ENCODE assay signal across 29 mouse cellular contexts in genomic region chr6:70986683-70987082, GRCm38 (mm10). TPM values are rescaled to one million over a fixed set of nuclear protein-coding genes. Genes with fewer than 3 reads are reported as not detected.
DNase-seq lines count a peak whose midpoint lies in the region; ATAC-seq lines count a peak whose summit lies in the region.
"Had no signal": no experiment of that assay in that cellular context is flagged by ENCODE, and none has a peak within 500 bp of the region (broad histone marks: within the 10 kb centered on the region; RNA-seq: fewer than 3 reads in every experiment).

No protein-coding gene starts in this region.

- no peaks in the 10 kb centered on the region for H3K9me3 ChIP-seq in embryonic facial prominence, embryonic 11.5 days (replicated peaks; ENCODE audit: control insufficient read depth, low read length)
- H3K9me3 ChIP-seq in embryonic facial prominence, embryonic 10.5 days = no peaks in the 10 kb centered on the region
- H3K9me3 ChIP-seq in kidney, embryonic 15.5 days (replicated peaks) = no peaks in the 10 kb centered on the region
- H3K9me3 ChIP-seq in forebrain, embryonic 13.5 days (replicated peaks) = no peaks in the 10 kb centered on the region
- H3K9me3 ChIP-seq: heart, embryonic 15.5 days; limb, embryonic 12.5 days; liver, embryonic 12.5 days; midbrain, embryonic 12.5 days; stomach, embryonic 15.5 days had no signal

- no peak overlapping the region for H3K9ac ChIP-seq in embryonic facial prominence, embryonic 11.5 days (replicated peaks; ENCODE audit: low read length)
- no peak overlapping the region for H3K9ac ChIP-seq in kidney, embryonic 15.5 days
- no peak overlapping the region for H3K9ac ChIP-seq in forebrain, embryonic 13.5 days
- H3K9ac ChIP-seq: heart, embryonic 15.5 days; limb, embryonic 12.5 days; liver, embryonic 12.5 days; midbrain, embryonic 12.5 days; stomach, embryonic 15.5 days had no signal

- 56% methylated on average over 8 of the region's 8 CpGs for WGBS in embryonic facial prominence, embryonic 11.5 days
- WGBS in embryonic facial prominence, embryonic 10.5 days = 63% methylated on average over 8 of the region's 8 CpGs
- WGBS in kidney, embryonic 15.5 days = 41% methylated on average over 8 of the region's 8 CpGs
- 9% methylated on average over 8 of the region's 8 CpGs for WGBS in forebrain, embryonic 13.5 days

- DNase-seq in embryonic facial prominence, embryonic 11.5 days (ENCODE audit: low spot score) = no peak
- no peak for DNase-seq in embryonic facial prominence, embryonic 10.5 days (ENCODE audit: low spot score)
- DNase-seq in kidney, adult 8-10 months = no peak
- DNase-seq in retina, embryonic 14.5 days (ENCODE audit: low spot score) = peak; percentile 94
- DNase-seq in thymus, postnatal 10 days (ENCODE audit: low spot score in 2 of 2) = no peak
- no peak for DNase-seq in layer of hippocampus, postnatal 10 days (ENCODE audit: low spot score in 2 of 2)
- DNase-seq: adrenal gland, postnatal 36 days; cerebellum, adult 11 months; cerebellum, postnatal 10 days; heart, postnatal 36 days; kidney, adult 18-20 months; kidney, postnatal 25 days; lung, postnatal 10 days; right cerebral cortex, adult 18-20 months; thymus, postnatal 36 days had no signal

- no peak overlapping the region for H3K27ac ChIP-seq in embryonic facial prominence, embryonic 11.5 days (replicated peaks; ENCODE audit: low read depth, low read length)
- no peak overlapping the region for H3K27ac ChIP-seq in embryonic facial prominence, embryonic 10.5 days (replicated peaks)
- no peak overlapping the region for H3K27ac ChIP-seq in kidney, embryonic 15.5 days
- no peak overlapping the region for H3K27ac ChIP-seq in forebrain, embryonic 13.5 days
- H3K27ac ChIP-seq: heart, embryonic 15.5 days; limb, embryonic 12.5 days; liver, embryonic 12.5 days; midbrain, embryonic 12.5 days; stomach, embryonic 15.5 days had no signal

- no peaks in the 10 kb centered on the region for H3K36me3 ChIP-seq in embryonic facial prominence, embryonic 11.5 days (replicated peaks; ENCODE audit: control insufficient read depth, insufficient read depth, low read depth, low read length)
- no peaks in the 10 kb centered on the region for H3K36me3 ChIP-seq in embryonic facial prominence, embryonic 10.5 days (replicated peaks)
- no peaks in the 10 kb centered on the region for H3K36me3 ChIP-seq in kidney, embryonic 15.5 days
- no peaks in the 10 kb centered on the region for H3K36me3 ChIP-seq in forebrain, embryonic 13.5 days (ENCODE audit: poor library complexity, severe bottlenecking)
- H3K36me3 ChIP-seq: heart, embryonic 15.5 days; limb, embryonic 12.5 days; liver, embryonic 12.5 days; midbrain, embryonic 12.5 days; stomach, embryonic 15.5 days had no signal

- H3K4me2 ChIP-seq in embryonic facial prominence, embryonic 11.5 days (ENCODE audit: low read depth, low read length) = no peak overlapping the region
- H3K4me2 ChIP-seq in kidney, embryonic 15.5 days = no peak overlapping the region
- no peak overlapping the region for H3K4me2 ChIP-seq in forebrain, embryonic 13.5 days
- H3K4me2 ChIP-seq: heart, embryonic 15.5 days; limb, embryonic 12.5 days; liver, embryonic 12.5 days; midbrain, embryonic 12.5 days; stomach, embryonic 15.5 days had no signal

- H3K4me3 ChIP-seq in embryonic facial prominence, embryonic 11.5 days (ENCODE audit: low read depth, low read length) = no peak overlapping the region
- no peak overlapping the region for H3K4me3 ChIP-seq in embryonic facial prominence, embryonic 10.5 days
- no peak overlapping the region for H3K4me3 ChIP-seq in kidney, embryonic 15.5 days (replicated peaks)
- no peak overlapping the region for H3K4me3 ChIP-seq in forebrain, embryonic 13.5 days
- H3K4me3 ChIP-seq: heart, embryonic 15.5 days; limb, embryonic 12.5 days; liver, embryonic 12.5 days; midbrain, embryonic 12.5 days; stomach, embryonic 15.5 days had no signal

- no peaks in the 10 kb centered on the region for H3K4me1 ChIP-seq in embryonic facial prominence, embryonic 11.5 days (ENCODE audit: control insufficient read depth, insufficient read depth, low read length)
- H3K4me1 ChIP-seq in embryonic facial prominence, embryonic 10.5 days = no peaks in the 10 kb centered on the region
- H3K4me1 ChIP-seq in kidney, embryonic 15.5 days = peaks cover 6% of the 10 kb centered on the region; the same call in 1 of the 2 replicates
- peaks cover 11% of the 10 kb centered on the region for H3K4me1 ChIP-seq in forebrain, embryonic 13.5 days
- H3K4me1 ChIP-seq: heart, embryonic 15.5 days; limb, embryonic 12.5 days; liver, embryonic 12.5 days; stomach, embryonic 15.5 days had no signal

- ATAC-seq in embryonic facial prominence, embryonic 11.5 days (replicated peaks; ENCODE audit: insufficient number of reproducible peaks, low FRiP score, low TSS enrichment, low read depth) = peak; percentile 75; the same call in 1 of the 2 replicates
- ATAC-seq in kidney, embryonic 15.5 days (replicated peaks; ENCODE audit: low FRiP score) = 0 out of 2 replicates have a peak, but pooled peaks have one; percentile 53
- peak; percentile 82 for ATAC-seq in forebrain, embryonic 13.5 days
- ATAC-seq: inflammation-experienced regulatory T-cells, adult 6 months; liver, embryonic 12.5 days had no signal

- H3K27me3 ChIP-seq in embryonic facial prominence, embryonic 11.5 days (ENCODE audit: control insufficient read depth, insufficient read depth, low read length) = no peaks in the 10 kb centered on the region
- no peaks in the 10 kb centered on the region for H3K27me3 ChIP-seq in embryonic facial prominence, embryonic 10.5 days (replicated peaks; ENCODE audit: low read depth, poor library complexity, severe bottlenecking)
- no peaks in the 10 kb centered on the region for H3K27me3 ChIP-seq in kidney, embryonic 15.5 days
- H3K27me3 ChIP-seq in forebrain, embryonic 13.5 days = no peaks in the 10 kb centered on the region
- H3K27me3 ChIP-seq: heart, embryonic 15.5 days; limb, embryonic 12.5 days; liver, embryonic 12.5 days; midbrain, embryonic 12.5 days; stomach, embryonic 15.5 days had no signal

RNA-seq across cellular contexts. Expression of gene Foxi3, which starts 30.4 kb away (rescaled TPM):
- polyA plus RNA-seq in embryonic facial prominence, embryonic 11.5 days (2014; fragmentation: Nextera tagmentation; extraction: Ambion mirVana) = 0.81 and 1.0 TPM in 2 replicates
- polyA plus RNA-seq in embryonic facial prominence, embryonic 10.5 days (2016; fragmentation: Nextera tagmentation; extraction: Ambion mirVana) = 0.26 and 0.37 TPM in 2 replicates
- not detected in 2 replicates for polyA plus RNA-seq in kidney, embryonic 15.5 days (2015; fragmentation: Nextera tagmentation; extraction: Ambion mirVana)
- polyA plus RNA-seq in forebrain, embryonic 13.5 days (2015; fragmentation: Nextera tagmentation; extraction: Ambion mirVana) = not detected in 2 replicates
- total RNA-seq in layer of hippocampus, postnatal 10 days (2021) = not detected
- total RNA-seq: adrenal gland, postnatal 36 days; gastrocnemius, postnatal 4 days; heart, adult 8-10 months; heart, postnatal 36 days; layer of hippocampus, adult 8-10 months; left cerebral cortex, postnatal 14 days had no signal
- polyA plus RNA-seq: cortical plate, adult 2 months; heart, embryonic 15.5 days; inflammation-experienced regulatory T-cells, adult 6 months; limb, embryonic 12.5 days; liver, embryonic 12.5 days; midbrain, embryonic 12.5 days; neural tube, embryonic 11.5 days; stomach, embryonic 15.5 days had no signal
